In genomic region chr11:72923116-72923515, GRCm38 (mm10) we compare ENCODE assay signal across 12 mouse cellular contexts. TPM values are rescaled to one million over a fixed set of nuclear protein-coding genes. Genes with fewer than 3 reads are reported as not detected.
A peak's percentile ranks its signal among the peaks of the same experiment; 100 is the strongest.
DNase-seq lines count a peak whose midpoint lies in the region; ATAC-seq and TF ChIP-seq lines count a peak whose summit lies in the region.
"Had no signal": no experiment of that assay in that cellular context is flagged by ENCODE, and none has a peak within 500 bp of the region (broad histone marks: within the 10 kb centered on the region; RNA-seq: fewer than 3 reads in every experiment).

No protein-coding gene starts in this region.

- no peak for ATAC-seq in hindbrain, embryonic 14.5 days (ENCODE audit: low FRiP score)
- ATAC-seq in kidney, embryonic 16.5 days (ENCODE audit: low FRiP score, low TSS enrichment): peak; percentile 37; the same call in 1 of the 2 replicates

- peaks cover 70% of the 10 kb centered on the region for H3K36me3 ChIP-seq in hindbrain, embryonic 10.5 days
- peaks cover 80% of the 10 kb centered on the region for H3K36me3 ChIP-seq in hindbrain, embryonic 14.5 days (replicated peaks; ENCODE audit: control insufficient read depth, insufficient read depth)
- H3K36me3 ChIP-seq in MEL (ENCODE audit: control insufficient read depth in 1 of 2, insufficient read depth in 2 of 2, low read length in 2 of 2): peaks cover under 1 to 27% of the 10 kb centered on the region in 2 experiments; a peak in 2 of 4 replicates
- H3K36me3 ChIP-seq in kidney, embryonic 16.5 days (ENCODE audit: insufficient read depth, low read length): peaks cover 29% of the 10 kb centered on the region

- no peak overlapping the region for H3K4me3 ChIP-seq in hindbrain, embryonic 10.5 days
- no peak overlapping the region for H3K4me3 ChIP-seq in hindbrain, embryonic 14.5 days (replicated peaks; ENCODE audit: low read length)
- H3K4me3 ChIP-seq in MEL (ENCODE audit: control insufficient read depth in 1 of 2, insufficient read depth in 1 of 2, low read depth in 2 of 2, low read length in 2 of 2): no peak overlapping the region
- H3K4me3 ChIP-seq in kidney, embryonic 16.5 days (ENCODE audit: low read length): no peak overlapping the region
- H3K4me3 ChIP-seq: forebrain, embryonic 10.5 days; liver, embryonic 13.5 days had no signal

- H3K4me1 ChIP-seq in hindbrain, embryonic 10.5 days (replicated peaks): peaks cover 10% of the 10 kb centered on the region
- H3K4me1 ChIP-seq in hindbrain, embryonic 14.5 days (replicated peaks; ENCODE audit: control insufficient read depth, insufficient read depth, low read length): no peaks in the 10 kb centered on the region
- peaks cover 18 to 29% of the 10 kb centered on the region in 2 experiments for H3K4me1 ChIP-seq in MEL (ENCODE audit: control insufficient read depth in 1 of 2, insufficient read depth in 2 of 2, low read length in 2 of 2)
- H3K4me1 ChIP-seq in kidney, embryonic 16.5 days (ENCODE audit: insufficient read depth, low read length): peaks cover 6% of the 10 kb centered on the region; the same call in 1 of the 2 replicates
- H3K4me1 ChIP-seq: forebrain, embryonic 10.5 days had no signal

- peak in 1 of 2 experiments; percentile 33; a peak in 1 of 4 replicates for TF ChIP-seq EP300 in MEL (IDR thresholded peaks at IDR 0.05; ENCODE audit: low read depth in 1 of 2, low read length in 2 of 2)

- 0 out of 2 replicates have a peak overlapping the region, but pooled peaks have one; percentile 13 for H3K27ac ChIP-seq in hindbrain, embryonic 10.5 days
- H3K27ac ChIP-seq in hindbrain, embryonic 14.5 days: no peak overlapping the region
- no peak overlapping the region for H3K27ac ChIP-seq in MEL (ENCODE audit: control insufficient read depth, low read depth, low read length)
- no peak overlapping the region for H3K27ac ChIP-seq in kidney, embryonic 16.5 days (ENCODE audit: low read length)
- H3K27ac ChIP-seq: forebrain, embryonic 10.5 days; liver, embryonic 13.5 days had no signal

- WGBS in hindbrain, embryonic 10.5 days: 83% methylated on average over 4 of the region's 4 CpGs
- WGBS in hindbrain, embryonic 14.5 days: 85% methylated on average over 4 of the region's 4 CpGs
- 32% methylated on average over 4 of the region's 4 CpGs for WGBS in kidney, embryonic 16.5 days

- H3K9ac ChIP-seq in hindbrain, embryonic 14.5 days: no peak overlapping the region
- no peak overlapping the region for H3K9ac ChIP-seq in MEL (ENCODE audit: control insufficient read depth, low read depth, low read length, poor library complexity, severe bottlenecking)
- H3K9ac ChIP-seq in kidney, embryonic 16.5 days (replicated peaks; ENCODE audit: low read length): no peak overlapping the region
- H3K9ac ChIP-seq: liver, embryonic 13.5 days had no signal

- H3K4me2 ChIP-seq in hindbrain, embryonic 14.5 days (replicated peaks): no peak overlapping the region
- no peak overlapping the region for H3K4me2 ChIP-seq in kidney, embryonic 16.5 days (replicated peaks; ENCODE audit: low read depth, low read length)
- H3K4me2 ChIP-seq: liver, embryonic 13.5 days had no signal

- TF ChIP-seq CTCF in MEL (IDR thresholded peaks at IDR 0.05 in 2 of 3, conservative IDR thresholded peaks at IDR 0.05 in 1 of 3; ENCODE audit: control insufficient read depth in 1 of 3, insufficient read depth in 1 of 3, low read depth in 2 of 3, low read length in 3 of 3, poor library complexity in 1 of 3, severe bottlenecking in 1 of 3): no peak

- no peaks in the 10 kb centered on the region for H3K79me2 ChIP-seq in MEL (ENCODE audit: control insufficient read depth, insufficient read depth, low read length, poor library complexity)

- DNase-seq in hindbrain, embryonic 10.5 days (ENCODE audit: low spot score): no peak
- DNase-seq in hindbrain, embryonic 14.5 days (ENCODE audit: low spot score): no peak
- DNase-seq in MEL (ENCODE audit: low read depth, low spot score): peak; percentile 84
- peak; percentile 29 for DNase-seq in lung, postnatal 25 days (ENCODE audit: low spot score)
- no peak for DNase-seq in left cerebral cortex, adult 18-20 months (ENCODE audit: low spot score in 2 of 2)
- DNase-seq in cerebellum, postnatal 10 days: no peak
- DNase-seq in layer of hippocampus, adult 8-10 months (ENCODE audit: low spot score in 2 of 2): no peak
- DNase-seq: B cell, adult 2 months; cerebellum, adult 11-12 months; liver, embryonic 13.5 days had no signal

- TF ChIP-seq RAD21 in MEL (IDR thresholded peaks at IDR 0.05; ENCODE audit: low read depth, low read length): no peak

- TF ChIP-seq POLR2A in MEL (IDR thresholded peaks at IDR 0.05; ENCODE audit: control insufficient read depth in 1 of 2, insufficient read depth in 1 of 2, low read depth in 1 of 2, low read length in 2 of 2, poor library complexity in 1 of 2): no peak

- no peaks in the 10 kb centered on the region for H3K27me3 ChIP-seq in hindbrain, embryonic 10.5 days (ENCODE audit: insufficient read depth, poor library complexity, severe bottlenecking)
- H3K27me3 ChIP-seq in hindbrain, embryonic 14.5 days (ENCODE audit: control insufficient read depth, insufficient read depth, low read length): no peaks in the 10 kb centered on the region
- no peaks in the 10 kb centered on the region for H3K27me3 ChIP-seq in MEL (ENCODE audit: control insufficient read depth in 1 of 2, insufficient read depth in 2 of 2, low read length in 2 of 2)
- H3K27me3 ChIP-seq in kidney, embryonic 16.5 days (ENCODE audit: insufficient read depth, low read length): no peaks in the 10 kb centered on the region
- H3K27me3 ChIP-seq: liver, embryonic 13.5 days had no signal

- no peaks in the 10 kb centered on the region for H3K9me3 ChIP-seq in hindbrain, embryonic 10.5 days
- H3K9me3 ChIP-seq in hindbrain, embryonic 14.5 days (ENCODE audit: control insufficient read depth, low read length): no peaks in the 10 kb centered on the region
- no peaks in the 10 kb centered on the region for H3K9me3 ChIP-seq in MEL (replicated peaks; ENCODE audit: insufficient read depth, low read length)
- H3K9me3 ChIP-seq in kidney, embryonic 16.5 days (ENCODE audit: low read length): no peaks in the 10 kb centered on the region
- H3K9me3 ChIP-seq: forebrain, embryonic 10.5 days; liver, embryonic 13.5 days had no signal

TF ChIP-seq in MEL, 35 proteins besides CTCF, POLR2A, EP300 and RAD21 (continues in another document):
- TF ChIP-seq ZNF384 (IDR thresholded peaks at IDR 0.05; ENCODE audit: low read depth, low read length) (no peak), TBP (IDR thresholded peaks at IDR 0.05; ENCODE audit: low read depth, low read length) (0 out of 2 replicates have a peak, but pooled peaks have one; percentile 29), USF1 (IDR thresholded peaks at IDR 0.05; ENCODE audit: low read depth, low read length) (no peak), NELFE (IDR thresholded peaks at IDR 0.05; ENCODE audit: low read depth, low read length) (no peak), BHLHE40 (IDR thresholded peaks at IDR 0.05; ENCODE audit: borderline replicate concordance, low read depth, low read length) (no peak), CHD1 (IDR thresholded peaks at IDR 0.05; ENCODE audit: low read depth, low read length) (no peak), MAZ (IDR thresholded peaks at IDR 0.05; ENCODE audit: low read depth, low read length) (no peak; the same call in 1 of the 2 replicates), MXI1 (IDR thresholded peaks at IDR 0.05; ENCODE audit: low read depth, low read length) (peak; percentile 61), MEF2A (IDR thresholded peaks at IDR 0.05; ENCODE audit: extremely low read depth, insufficient replicate concordance, low read depth, low read length, poor library complexity, severe bottlenecking) (no peak), JUND (IDR thresholded peaks at IDR 0.05; ENCODE audit: low read depth, low read length) (no peak), MYB (IDR thresholded peaks at IDR 0.05; ENCODE audit: low read depth, low read length) (no peak), USF2 (IDR thresholded peaks at IDR 0.05; ENCODE audit: borderline replicate concordance in 1 of 2, insufficient read depth in 1 of 2, low read depth in 1 of 2, low read length in 2 of 2) (no peak), KAT2A (conservative IDR thresholded peaks at IDR 0.05; ENCODE audit: low read depth, low read length) (no peak), ZC3H11A (IDR thresholded peaks at IDR 0.05; ENCODE audit: low read depth, low read length) (no peak), ZMIZ1 (IDR thresholded peaks at IDR 0.05; ENCODE audit: low read depth, low read length) (no peak), SIN3A (IDR thresholded peaks at IDR 0.05; ENCODE audit: low read length) (peak; percentile 91), ELF1 (IDR thresholded peaks at IDR 0.05; ENCODE audit: low read depth, low read length) (no peak), TAL1 (IDR thresholded peaks at IDR 0.05; ENCODE audit: low read length) (no peak), UBTF (IDR thresholded peaks at IDR 0.05; ENCODE audit: borderline replicate concordance, insufficient read depth, low read depth, low read length) (no peak), GATA1 (IDR thresholded peaks at IDR 0.05; ENCODE audit: low read depth, low read length) (0 out of 2 replicates have a peak, but pooled peaks have one; percentile 27), MAFK (IDR thresholded peaks at IDR 0.05; ENCODE audit: borderline replicate concordance, low read depth, low read length) (no peak), CHD2 (IDR thresholded peaks at IDR 0.05; ENCODE audit: low read length) (no peak), SMC3 (IDR thresholded peaks at IDR 0.05; ENCODE audit: low read depth, low read length) (peak; percentile 4; the same call in 1 of the 2 replicates), TCF12 (IDR thresholded peaks at IDR 0.05; ENCODE audit: low read depth, low read length) (no peak), E2F4 (IDR thresholded peaks at IDR 0.05; ENCODE audit: borderline replicate concordance, low read depth, low read length) (no peak), MYC (IDR thresholded peaks at IDR 0.05; ENCODE audit: low read depth, low read length) (no peak), ZKSCAN1 (IDR thresholded peaks at IDR 0.05; ENCODE audit: low read depth, low read length) (no peak), POLR2AphosphoS2 (IDR thresholded peaks at IDR 0.05; ENCODE audit: low read length) (no peak), HCFC1 (IDR thresholded peaks at IDR 0.05; ENCODE audit: low read depth, low read length) (no peak)

RNA-seq across cellular contexts. Expression of gene Atp2a3, which starts 37.9 kb away (rescaled TPM):
- 1.4 and 1.6 TPM in 2 replicates for polyA plus RNA-seq in hindbrain, embryonic 10.5 days (2016; fragmentation: Nextera tagmentation; extraction: Ambion mirVana)
- polyA plus RNA-seq in hindbrain, embryonic 14.5 days (2014; fragmentation: Nextera tagmentation; extraction: Ambion mirVana): 2.0 TPM in 2 replicates
- total RNA-seq in MEL (2012; rRNA removed): 10.7 and 16.4 TPM in 2 replicates
- 10 to 100 TPM in 1 of 2 experiments, not detected in 1; 49.9 TPM for polyA plus RNA-seq in MEL (2012; ENCODE audit: insufficient read depth in 1 of 2, insufficient read length in 2 of 2, low read depth in 1 of 2, low replicate concordance in 2 of 2, missing spikeins in 1 of 2)
- 5.4 and 5.9 TPM in 2 replicates for polyA plus RNA-seq in kidney, embryonic 16.5 days (2015; fragmentation: Nextera tagmentation; extraction: Ambion mirVana)
- 1 to 10 TPM; 6.6 to 8.5 TPM for total RNA-seq in left cerebral cortex, adult 18-20 months (2021)
- 1 to 10 TPM; 6.0 to 8.9 (median 6.3) TPM for total RNA-seq in layer of hippocampus, adult 8-10 months (2022)

Comparison
In these comparisons a context has a peak if more than half of its experiments do, and no peak if none do; other contexts are left out.
1. DNase-seq: peak in MEL (single experiment) and lung, postnatal 25 days (single experiment); none in hindbrain, embryonic 10.5 days (single experiment), hindbrain, embryonic 14.5 days (single experiment), left cerebral cortex, adult 18-20 months (0 of 2), cerebellum, postnatal 10 days (0 of 2) and layer of hippocampus, adult 8-10 months (0 of 2).